Mouse (Mus musculus) kidney, embryonic 14.5 days (tissue): ENCODE results near the gene Fam122a. TPM values are rescaled to one million over a fixed set of nuclear protein-coding genes. Genes with fewer than 3 reads are reported as not detected.

Source experiments
- ATAC-seq: fragments of 200-750 bp; cut with Nextera tagmentation; 2 replicates; pipeline ENCODE4 v1.8.0; 2017; ENCODE audit warnings: moderate number of reproducible peaks, mild to moderate bottlenecking, moderate TSS enrichment, moderate library complexity; ENCODE audit not compliant: low FRiP score, low TSS enrichment
- H3K27ac ChIP-seq: fragments of 300-500 bp; sonication (generic); 2 replicates; pipeline ENCODE4 v1.5.1; 2014; ENCODE audit warnings: low read depth, mild to moderate bottlenecking, low read length, moderate library complexity, mixed read lengths
- H3K27me3 ChIP-seq: fragments of 300-500 bp; sonication (generic); 2 replicates; pipeline ENCODE4 v1.6.1; 2014; ENCODE audit warnings: mild to moderate bottlenecking, low read length; ENCODE audit not compliant: control insufficient read depth, insufficient read depth
- H3K36me3 ChIP-seq: fragments of 300-500 bp; sonication (generic); 2 replicates; pipeline ENCODE4 v1.6.1; 2014; ENCODE audit warnings: low read length, mixed read lengths; ENCODE audit not compliant: control insufficient read depth, insufficient read depth
- H3K4me1 ChIP-seq: fragments of 300-500 bp; sonication (generic); 2 replicates; pipeline ENCODE4 v1.6.1; 2014; ENCODE audit warnings: low read length, mixed read lengths; ENCODE audit not compliant: control insufficient read depth, insufficient read depth
- H3K4me2 ChIP-seq: fragments of 300-500 bp; sonication (generic); replicated peaks from 2 replicates; pipeline ENCODE4 v1.6.1; 2014; ENCODE audit warnings: low read depth, mild to moderate bottlenecking, low read length
- H3K4me3 ChIP-seq: fragments of 300-500 bp; sonication (generic); 2 replicates; pipeline ENCODE4 v1.5.1; 2014; ENCODE audit warnings: mild to moderate bottlenecking, low read length
- H3K9ac ChIP-seq: fragments of 300-500 bp; sonication (generic); 2 replicates; pipeline ENCODE4 v1.6.1; 2014; ENCODE audit warnings: low read depth, mild to moderate bottlenecking, low read length, moderate library complexity
- H3K9me3 ChIP-seq: fragments of 300-500 bp; sonication (generic); 2 replicates; pipeline ENCODE4 v1.6.1; 2016; ENCODE audit warnings: low read length; ENCODE audit not compliant: control insufficient read depth
- WGBS: fragments of 180-500 bp; shearing (Covaris S2); extraction: QIAGEN DNeasy Blood & Tissue Kit; methylation state at CpG from one replicate; pipeline ENCODE4 v1.1.7; 2014; 5-methylcytosine and 5-hydroxymethylcytosine counted together
- polyA plus RNA-seq: library from polyadenylated mRNA; unstranded; fragments of >200 nt; fragmentation: Nextera tagmentation; extraction: Ambion mirVana; gene quantifications from 2 replicates; pipeline ENCODE4 v1.2.1, GENCODE M21; 2014

Gene Fam122a
- polyA plus RNA-seq, 1 experiment from 2014 or later, result 54.6 TPM

- ATAC-seq, result no peak
- WGBS, result 94% methylated on average over 5 of the region's 5 CpGs
These were observed 4.6 kb downstream of the Fam122a start for GRCm38 (mm10) chr19:24472512-24472911.

DNA sequence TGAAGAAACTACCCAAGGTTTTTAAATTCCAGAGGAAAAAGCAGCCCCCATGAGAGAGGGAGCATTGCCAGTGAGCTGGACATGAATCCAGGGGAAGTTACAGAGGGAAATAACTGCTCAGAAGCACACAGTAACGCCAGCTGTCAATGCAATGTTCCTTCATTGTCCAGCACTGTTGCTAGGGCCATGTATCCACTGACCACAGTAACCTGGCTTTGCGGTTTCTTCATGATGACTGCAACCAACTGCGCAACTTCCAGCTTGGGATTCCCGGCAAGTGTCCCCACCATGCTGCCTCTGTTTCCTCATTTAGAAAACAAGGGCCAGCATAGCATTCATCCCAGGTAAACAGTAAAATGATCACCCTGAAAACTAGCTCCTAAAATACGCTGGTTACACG is 5.6 kb downstream of the Fam122a start:
- Histone ChIP-seq H3K27me3 (no peaks in the 10 kb centered on the region), H3K9me3 (no peaks in the 10 kb centered on the region), H3K4me2 (no peak overlapping the region), H3K27ac (no peak overlapping the region), H3K4me1 (peaks cover 7% of the 10 kb centered on the region; the same call in 1 of the 2 replicates), H3K9ac (no peak overlapping the region), H3K36me3 (no peaks in the 10 kb centered on the region), H3K4me3 (no peak overlapping the region)
- WGBS, result 91% methylated on average over 6 of the region's 6 CpGs
- ATAC-seq, result no peak

More at GRCm38 (mm10) chr19:24472512-24472911, 4.6 kb downstream of the Fam122a start:
- Histone ChIP-seq H3K27me3 (no peaks in the 10 kb centered on the region), H3K4me3 (no peak overlapping the region), H3K9ac (no peak overlapping the region), H3K36me3 (no peaks in the 10 kb centered on the region), H3K27ac (no peak overlapping the region), H3K9me3 (no peaks in the 10 kb centered on the region), H3K4me2 (no peak overlapping the region), H3K4me1 (peaks cover 7% of the 10 kb centered on the region; the same call in 1 of the 2 replicates)

DNA sequence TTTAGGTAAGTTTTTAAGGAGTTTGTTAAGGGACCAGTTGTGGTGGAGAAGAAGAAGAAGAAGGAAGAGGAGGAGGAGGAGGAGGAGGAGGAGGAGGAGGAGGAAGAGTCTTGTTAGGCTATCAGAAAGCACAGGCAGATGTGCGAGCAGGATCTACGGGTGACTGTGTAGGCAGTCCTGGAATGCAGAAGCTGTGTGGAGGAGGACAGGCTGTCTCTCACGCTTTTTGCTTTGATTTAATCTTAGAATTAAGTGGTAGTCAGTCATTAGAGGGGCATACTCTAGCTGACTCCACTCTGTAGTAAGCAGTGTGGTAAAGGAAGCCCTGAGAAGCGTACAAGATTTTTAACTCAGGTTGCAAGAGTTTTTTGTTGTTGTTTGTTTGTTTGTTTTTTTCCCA is 7.9 kb downstream of the Fam122a start:
- 32% methylated on average over 4 of the region's 4 CpGs for WGBS
- Histone ChIP-seq H3K4me2 (no peak overlapping the region), H3K27me3 (no peaks in the 10 kb centered on the region), H3K36me3 (no peaks in the 10 kb centered on the region), H3K27ac (no peak overlapping the region), H3K4me1 (no peaks in the 10 kb centered on the region), H3K4me3 (no peak overlapping the region), H3K9ac (no peak overlapping the region), H3K9me3 (no peaks in the 10 kb centered on the region)
- ATAC-seq, result 0 out of 2 replicates have a peak, but pooled peaks have one; percentile 43

GRCm38 (mm10) chr19:24468616-24469015 is 8.5 kb downstream of the Fam122a start:
- Histone ChIP-seq H3K27ac (no peak overlapping the region), H3K36me3 (no peaks in the 10 kb centered on the region), H3K9ac (no peak overlapping the region), H3K4me2 (no peak overlapping the region), H3K27me3 (no peaks in the 10 kb centered on the region), H3K4me1 (no peaks in the 10 kb centered on the region), H3K4me3 (no peak overlapping the region), H3K9me3 (no peaks in the 10 kb centered on the region)
- ATAC-seq, result no peak
- 53% methylated on average over 3 of the region's 3 CpGs for WGBS

GRCm38 (mm10) chr19:24463011-24463410 is 14.1 kb downstream of the Fam122a start:
- no peak for ATAC-seq
- Histone ChIP-seq H3K27me3 (no peaks in the 10 kb centered on the region), H3K9me3 (no peaks in the 10 kb centered on the region), H3K4me1 (no peaks in the 10 kb centered on the region), H3K9ac (no peak overlapping the region), H3K27ac (no peak overlapping the region), H3K4me2 (no peak overlapping the region), H3K4me3 (no peak overlapping the region), H3K36me3 (no peaks in the 10 kb centered on the region)
- 85% methylated on average over 2 of the region's 3 CpGs for WGBS

DNA sequence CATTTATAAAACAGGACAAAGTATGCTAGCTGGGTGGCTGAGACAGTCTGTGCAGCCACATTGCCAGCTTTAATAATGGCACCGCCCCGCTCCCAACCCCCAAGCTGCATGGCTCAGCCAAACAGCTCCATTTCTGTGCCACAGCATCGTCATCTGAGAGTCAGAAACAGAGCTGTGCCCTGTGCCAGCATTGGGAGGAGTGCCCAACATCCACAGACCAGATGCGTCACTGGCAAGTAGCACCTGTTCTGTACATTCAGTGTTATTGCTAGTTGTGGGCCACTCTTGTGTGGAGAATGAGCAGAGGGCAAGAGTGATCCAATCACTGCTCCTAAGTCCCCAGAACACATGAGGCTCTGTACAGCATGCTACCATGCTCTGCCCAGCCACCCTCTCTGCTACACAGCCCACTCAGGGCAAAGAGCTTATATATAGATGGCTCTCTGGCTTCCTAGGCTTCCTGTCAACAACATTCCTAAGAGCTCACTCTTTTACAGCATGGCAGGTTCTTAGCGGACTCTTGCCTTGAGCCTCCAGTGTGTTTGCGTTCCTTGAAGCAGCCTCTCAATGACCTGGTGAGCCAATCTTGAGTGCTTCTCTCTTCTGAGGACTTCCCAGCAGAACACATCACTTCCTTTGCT is 20.4 kb downstream of the Fam122a start:
- no peaks in the 10 kb centered on the region for H3K9me3 ChIP-seq
- H3K36me3 ChIP-seq, result no peaks in the 10 kb centered on the region
- no peak overlapping the region for H3K9ac ChIP-seq
- no peaks in the 10 kb centered on the region for H3K27me3 ChIP-seq
- H3K4me2 ChIP-seq, result no peak overlapping the region
- no peaks in the 10 kb centered on the region for H3K4me1 ChIP-seq
- 92% methylated on average over 6 of the region's 6 CpGs for WGBS
- no peak overlapping the region for H3K27ac ChIP-seq
- ATAC-seq, result no peak
- no peak overlapping the region for H3K4me3 ChIP-seq

DNA sequence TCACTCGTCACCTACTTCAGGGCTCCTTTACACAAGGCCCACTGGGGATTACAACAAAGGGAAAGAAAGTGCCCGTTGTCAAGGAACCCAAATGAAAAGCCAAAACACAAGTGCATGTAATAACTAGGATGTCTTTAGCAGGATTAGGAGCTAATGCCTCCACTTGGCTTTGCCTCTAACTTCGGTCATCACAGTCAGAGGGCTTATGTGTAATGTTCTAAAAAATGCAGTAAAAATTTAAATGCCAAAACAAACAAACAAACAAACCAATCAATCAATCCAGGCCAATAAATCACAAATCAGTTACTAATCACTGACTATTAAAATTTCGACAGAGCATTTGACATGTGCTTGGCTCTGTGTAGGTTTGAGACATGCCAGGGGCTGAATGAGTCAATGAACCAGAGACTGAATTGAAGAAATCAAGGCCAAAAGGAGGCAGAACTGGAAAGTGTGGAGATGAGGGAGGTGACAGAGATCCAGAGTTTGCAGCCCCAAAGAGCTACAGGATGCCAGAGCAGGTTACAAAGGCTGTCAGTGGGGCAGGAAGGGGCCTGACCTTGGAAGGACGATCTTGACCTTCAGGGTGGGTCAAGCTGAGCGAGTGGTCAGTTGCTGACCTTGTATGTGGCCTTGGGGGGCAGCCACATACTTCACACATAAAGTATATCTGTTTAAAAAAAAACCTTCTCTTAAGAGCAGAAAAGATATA is 21.8 kb downstream of the Fam122a start:
- ATAC-seq, result no peak
- Histone ChIP-seq H3K4me3 (no peak overlapping the region), H3K4me2 (no peak overlapping the region), H3K27ac (no peak overlapping the region), H3K4me1 (no peaks in the 10 kb centered on the region), H3K36me3 (no peaks in the 10 kb centered on the region), H3K27me3 (no peaks in the 10 kb centered on the region), H3K9ac (no peak overlapping the region), H3K9me3 (no peaks in the 10 kb centered on the region)
- WGBS, result 83% methylated on average over 6 of the region's 6 CpGs

DNA sequence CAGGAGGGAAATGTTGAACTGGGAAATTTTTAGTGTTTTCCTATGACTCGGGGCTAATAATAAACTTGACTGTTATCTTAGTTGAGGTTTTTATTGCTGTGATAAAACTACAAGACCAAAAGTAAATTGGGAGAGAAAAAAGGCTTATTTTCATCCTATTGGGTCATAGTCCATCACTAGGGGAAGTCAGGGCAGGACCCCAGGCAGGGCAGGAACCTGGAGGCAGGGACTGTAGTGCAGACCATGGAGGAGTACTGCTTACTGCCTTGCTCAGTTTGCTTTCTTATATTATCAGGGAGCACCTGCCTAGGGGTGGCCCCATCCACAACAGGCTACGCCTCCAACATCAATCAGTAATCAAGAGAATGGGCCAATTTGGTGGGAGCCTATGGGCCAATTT is 22.7 kb downstream of the Fam122a start:
- Histone ChIP-seq H3K36me3 (no peaks in the 10 kb centered on the region), H3K9me3 (no peaks in the 10 kb centered on the region), H3K4me1 (no peaks in the 10 kb centered on the region), H3K4me2 (no peak overlapping the region), H3K4me3 (no peak overlapping the region), H3K27me3 (no peaks in the 10 kb centered on the region), H3K9ac (no peak overlapping the region), H3K27ac (no peak overlapping the region)
- ATAC-seq, result no peak
- 60% methylated on average over 2 of the region's 2 CpGs for WGBS

GRCm38 (mm10) chr19:24453379-24453778 is 23.8 kb downstream of the Fam122a start:
- Histone ChIP-seq H3K27me3 (no peaks in the 10 kb centered on the region), H3K4me1 (no peaks in the 10 kb centered on the region), H3K4me3 (no peak overlapping the region), H3K9me3 (no peaks in the 10 kb centered on the region), H3K9ac (no peak overlapping the region), H3K27ac (no peak overlapping the region), H3K36me3 (no peaks in the 10 kb centered on the region), H3K4me2 (no peak overlapping the region)
- WGBS, result 86% methylated on average over 13 of the region's 13 CpGs
- no peak for ATAC-seq
